Mouse (Mus musculus): ENCODE data around the gene Sgsm1. TPM values are rescaled to one million over a fixed set of nuclear protein-coding genes. Genes with fewer than 3 reads are reported as not detected.

The Sgsm1 gene
- polyA plus RNA-seq, 1 experiment from 2014 or later: 15.7 TPM

DNA sequence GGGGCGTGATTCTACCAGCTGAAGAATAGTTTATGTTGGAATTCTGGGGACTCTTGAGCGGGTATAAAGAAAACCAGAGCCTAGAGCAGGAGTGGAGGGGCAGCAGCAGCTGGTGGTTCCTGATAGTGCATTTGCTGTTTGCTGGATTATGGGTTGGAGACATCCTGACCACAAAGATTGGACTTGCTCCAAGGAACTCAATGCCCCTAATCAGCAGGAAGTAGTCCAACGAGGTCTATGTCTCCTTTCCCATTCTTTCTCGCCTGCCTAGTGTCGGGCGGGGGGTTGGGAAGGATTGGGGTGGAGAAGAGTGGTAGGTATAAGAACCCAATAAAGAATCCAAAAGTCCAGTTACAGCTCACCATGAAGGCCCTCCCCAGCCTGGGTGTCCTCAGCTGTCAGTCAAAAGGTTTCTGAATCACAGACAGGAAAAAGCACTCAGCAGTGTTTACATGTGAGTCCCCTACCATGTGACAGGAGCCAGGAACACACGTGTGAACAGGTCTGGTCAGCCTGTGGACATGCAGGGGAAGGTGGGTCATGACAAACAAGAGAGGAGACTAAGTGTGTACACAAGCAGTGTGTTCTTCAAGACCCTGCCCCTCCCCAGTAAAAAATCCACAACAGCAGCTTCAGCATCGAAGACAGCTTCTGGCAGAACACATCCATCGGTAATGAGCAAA, 103.8 kb downstream of the Sgsm1 start:
- 73% methylated on average over 9 of the region's 9 CpGs for WGBS
- no peak overlapping the region for H3K27ac ChIP-seq (ENCODE audit: low read depth, low read length)
- ATAC-seq (replicated peaks; ENCODE audit: low FRiP score): no peak
- no peak overlapping the region for H3K4me2 ChIP-seq (ENCODE audit: low read depth, low read length, severe bottlenecking)
- no peaks in the 10 kb centered on the region for H3K36me3 ChIP-seq (ENCODE audit: control insufficient read depth, insufficient read depth, low read length)
- H3K27me3 ChIP-seq (ENCODE audit: control insufficient read depth, insufficient read depth, low read length): no peaks in the 10 kb centered on the region
- no peak overlapping the region for H3K9ac ChIP-seq (ENCODE audit: low read length)
- H3K4me3 ChIP-seq (ENCODE audit: low read depth, low read length): no peak overlapping the region
- no peaks in the 10 kb centered on the region for H3K4me1 ChIP-seq (replicated peaks; ENCODE audit: control insufficient read depth, insufficient read depth, low read length)
- DNase-seq (ENCODE audit: low spot score): no peak
- H3K9me3 ChIP-seq (ENCODE audit: control insufficient read depth, low read length): no peaks in the 10 kb centered on the region

DNA sequence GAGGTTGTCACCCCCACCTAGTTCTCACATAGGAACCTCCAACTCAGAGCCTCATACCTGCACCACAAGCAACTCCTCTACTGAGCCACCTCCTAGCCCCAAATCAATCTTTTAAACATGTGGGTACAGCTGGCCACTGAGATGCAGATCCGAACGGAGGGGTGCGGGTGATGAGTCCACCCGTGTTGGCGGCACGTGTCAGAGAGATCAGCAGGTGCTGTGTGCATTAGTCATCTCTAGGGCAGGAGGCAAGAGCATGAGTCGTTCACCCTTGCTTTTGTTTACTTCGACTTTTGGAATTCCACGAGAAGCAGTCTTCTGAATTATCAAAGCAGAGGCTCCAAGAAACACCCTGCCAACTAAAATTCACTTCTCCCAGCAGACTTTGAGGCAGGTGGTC, 106.4 kb downstream of the Sgsm1 start:
- Histone ChIP-seq H3K27ac (ENCODE audit: low read depth, low read length) (no peak overlapping the region), H3K9ac (ENCODE audit: low read length) (no peak overlapping the region), H3K4me3 (ENCODE audit: low read depth, low read length) (no peak overlapping the region), H3K4me1 (replicated peaks; ENCODE audit: control insufficient read depth, insufficient read depth, low read length) (0 out of 2 replicates have a peak, but pooled peaks cover under 1% of the 10 kb centered on the region), H3K27me3 (ENCODE audit: control insufficient read depth, insufficient read depth, low read length) (no peaks in the 10 kb centered on the region), H3K9me3 (ENCODE audit: control insufficient read depth, low read length) (no peaks in the 10 kb centered on the region), H3K4me2 (ENCODE audit: low read depth, low read length, severe bottlenecking) (no peak overlapping the region), H3K36me3 (ENCODE audit: control insufficient read depth, insufficient read depth, low read length) (no peaks in the 10 kb centered on the region)
- 91% methylated on average over 9 of the region's 9 CpGs for WGBS
- DNase-seq (ENCODE audit: low spot score) (no peak), ATAC-seq (replicated peaks; ENCODE audit: low FRiP score) (no peak)

DNA sequence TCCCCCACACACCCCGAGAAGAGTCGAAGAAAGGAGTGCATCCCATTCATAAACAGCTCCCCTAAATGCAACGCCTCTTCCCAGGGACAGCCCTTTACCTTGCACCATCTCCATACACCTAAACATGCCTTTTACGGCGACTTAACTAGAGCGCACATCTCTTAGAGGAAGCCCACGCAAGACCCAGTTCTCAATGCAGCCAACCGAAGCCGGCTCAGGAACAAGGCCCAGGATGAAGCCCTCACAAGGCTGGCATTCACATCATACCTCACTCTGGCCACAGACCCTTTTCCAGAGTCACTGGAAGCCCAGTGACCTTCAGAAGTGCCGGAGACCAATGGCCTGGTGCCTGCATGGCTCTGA, 110.8 kb downstream of the Sgsm1 start:
- H3K9ac ChIP-seq (ENCODE audit: low read length): no peak overlapping the region
- H3K4me1 ChIP-seq (replicated peaks; ENCODE audit: control insufficient read depth, insufficient read depth, low read length): 0 out of 2 replicates have a peak, but pooled peaks cover 1% of the 10 kb centered on the region
- WGBS: 92% methylated on average over 10 of the region's 10 CpGs
- H3K27me3 ChIP-seq (ENCODE audit: control insufficient read depth, insufficient read depth, low read length): no peaks in the 10 kb centered on the region
- H3K9me3 ChIP-seq (ENCODE audit: control insufficient read depth, low read length): no peaks in the 10 kb centered on the region
- no peak overlapping the region for H3K27ac ChIP-seq (ENCODE audit: low read depth, low read length)
- DNase-seq (ENCODE audit: low spot score) (no peak), ATAC-seq (replicated peaks; ENCODE audit: low FRiP score) (no peak)
- H3K4me3 ChIP-seq (ENCODE audit: low read depth, low read length): no peak overlapping the region
- H3K4me2 ChIP-seq (ENCODE audit: low read depth, low read length, severe bottlenecking): no peak overlapping the region
- no peaks in the 10 kb centered on the region for H3K36me3 ChIP-seq (ENCODE audit: control insufficient read depth, insufficient read depth, low read length)

DNA sequence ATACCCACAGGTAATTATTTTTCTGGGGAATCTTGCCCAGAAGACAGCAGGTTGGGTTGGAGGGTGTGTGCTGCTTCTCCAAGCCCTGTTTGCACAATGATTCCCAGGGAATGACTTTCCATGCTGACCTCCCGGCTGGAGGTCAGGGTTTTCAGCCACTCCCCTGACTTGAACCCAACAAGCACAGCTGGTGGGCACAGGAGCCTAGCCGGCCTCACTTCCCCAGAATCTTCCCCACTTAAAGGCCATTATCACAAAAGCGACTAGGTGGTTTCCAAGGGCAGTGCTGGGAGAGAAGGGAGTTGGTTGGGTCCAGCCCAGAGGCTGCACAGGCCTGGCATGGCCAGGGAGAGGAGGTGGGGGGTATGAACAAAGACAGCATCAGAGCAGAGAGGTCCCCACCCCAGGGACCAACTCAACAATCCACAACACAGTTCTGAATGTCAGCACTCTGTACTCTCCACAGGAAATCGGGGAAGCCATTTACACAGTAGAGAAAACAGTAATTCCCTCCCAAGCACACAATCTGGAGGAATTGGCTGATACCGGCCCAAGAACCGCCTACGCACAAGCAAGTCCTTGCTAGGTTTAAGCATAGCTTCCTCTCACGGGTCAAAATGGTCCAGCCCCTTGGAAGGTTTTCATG, 111.3 kb downstream of the Sgsm1 start:
- H3K4me2 ChIP-seq (ENCODE audit: low read depth, low read length, severe bottlenecking): no peak overlapping the region
- ATAC-seq (replicated peaks; ENCODE audit: low FRiP score) (no peak), DNase-seq (ENCODE audit: low spot score) (no peak)
- 55% methylated on average over 8 of the region's 8 CpGs for WGBS
- no peaks in the 10 kb centered on the region for H3K9me3 ChIP-seq (ENCODE audit: control insufficient read depth, low read length)
- no peak overlapping the region for H3K27ac ChIP-seq (ENCODE audit: low read depth, low read length)
- no peaks in the 10 kb centered on the region for H3K36me3 ChIP-seq (ENCODE audit: control insufficient read depth, insufficient read depth, low read length)
- no peak overlapping the region for H3K9ac ChIP-seq (ENCODE audit: low read length)
- 0 out of 2 replicates have a peak, but pooled peaks cover 1% of the 10 kb centered on the region for H3K4me1 ChIP-seq (replicated peaks; ENCODE audit: control insufficient read depth, insufficient read depth, low read length)
- H3K27me3 ChIP-seq (ENCODE audit: control insufficient read depth, insufficient read depth, low read length): no peaks in the 10 kb centered on the region
- no peak overlapping the region for H3K4me3 ChIP-seq (ENCODE audit: low read depth, low read length)

DNA sequence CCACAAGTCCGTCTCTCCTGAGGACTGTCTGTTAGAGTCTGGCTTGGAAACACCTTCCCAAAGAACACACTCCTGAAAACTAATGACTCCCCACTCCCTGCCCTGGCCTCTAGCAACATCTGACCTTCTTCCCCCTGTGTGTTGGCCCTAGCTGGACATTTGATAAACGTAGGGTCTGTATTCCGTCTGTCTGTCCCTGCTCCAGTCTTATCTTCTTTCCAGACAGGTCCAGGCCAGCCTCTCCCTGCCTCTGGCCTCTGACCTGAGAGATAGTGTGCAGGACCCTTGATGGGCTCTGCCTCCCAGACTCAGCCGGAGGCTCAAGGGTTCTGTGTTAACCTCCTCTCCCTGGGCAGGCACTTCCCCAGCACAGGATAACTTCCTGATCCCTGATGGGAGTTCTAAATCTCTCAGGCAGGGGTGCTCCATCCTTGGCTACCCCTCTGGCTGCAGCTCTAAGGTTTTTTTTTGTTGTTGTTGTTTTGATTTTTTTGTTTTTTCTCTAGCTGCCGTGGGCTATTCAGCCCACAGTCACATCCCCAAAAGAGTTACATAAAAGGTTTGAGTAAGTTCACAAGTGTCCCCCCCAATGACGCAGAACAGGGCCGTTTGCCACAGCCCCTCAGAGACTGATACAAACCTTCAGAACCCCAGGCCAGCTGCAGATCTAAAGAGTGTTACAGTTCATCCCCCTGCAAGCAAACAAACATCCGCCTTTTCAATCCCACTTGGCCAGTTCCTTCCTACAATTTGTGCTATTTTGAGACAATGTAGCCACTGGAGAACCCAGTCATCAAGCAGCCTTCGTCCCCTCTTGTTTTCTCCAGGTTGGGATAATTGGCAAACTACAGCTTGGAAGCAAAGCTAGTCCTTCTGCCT, 113.4 kb downstream of the Sgsm1 start:
- Histone ChIP-seq H3K27ac (ENCODE audit: low read depth, low read length) (no peak overlapping the region), H3K36me3 (ENCODE audit: control insufficient read depth, insufficient read depth, low read length) (no peaks in the 10 kb centered on the region), H3K4me2 (ENCODE audit: low read depth, low read length, severe bottlenecking) (no peak overlapping the region), H3K27me3 (ENCODE audit: control insufficient read depth, insufficient read depth, low read length) (no peaks in the 10 kb centered on the region), H3K9ac (ENCODE audit: low read length) (no peak overlapping the region), H3K4me1 (replicated peaks; ENCODE audit: control insufficient read depth, insufficient read depth, low read length) (0 out of 2 replicates have a peak, but pooled peaks cover 1% of the 10 kb centered on the region), H3K4me3 (ENCODE audit: low read depth, low read length) (no peak overlapping the region), H3K9me3 (ENCODE audit: control insufficient read depth, low read length) (no peaks in the 10 kb centered on the region)
- 76% methylated on average over 9 of the region's 9 CpGs for WGBS
- ATAC-seq (replicated peaks; ENCODE audit: low FRiP score) (no peak), DNase-seq (ENCODE audit: low spot score) (no peak)

DNA sequence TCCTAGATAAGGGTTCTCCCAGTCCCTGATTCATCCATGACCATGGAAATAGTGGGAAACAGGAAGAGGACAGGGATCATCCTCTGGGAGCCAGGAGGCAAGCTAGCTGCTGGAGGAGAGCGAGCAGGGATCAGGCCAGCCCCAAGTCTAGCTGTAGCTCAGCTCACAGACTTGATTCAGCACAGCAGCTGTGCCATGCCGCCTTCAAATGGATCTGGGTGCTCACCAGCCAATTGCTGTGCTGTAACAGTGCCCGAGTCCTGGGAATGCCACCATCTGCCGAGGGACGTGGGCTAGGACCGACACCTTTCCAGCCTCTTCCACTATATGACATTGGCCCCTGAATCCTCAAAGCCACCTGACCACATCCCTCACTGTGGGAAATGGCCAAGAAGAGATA, 114.7 kb downstream of the Sgsm1 start:
- no peaks in the 10 kb centered on the region for H3K36me3 ChIP-seq (ENCODE audit: control insufficient read depth, insufficient read depth, low read length)
- 90% methylated on average over 6 of the region's 6 CpGs for WGBS
- H3K4me2 ChIP-seq (ENCODE audit: low read depth, low read length, severe bottlenecking): no peak overlapping the region
- DNase-seq (ENCODE audit: low spot score) (no peak), ATAC-seq (replicated peaks; ENCODE audit: low FRiP score) (no peak)
- no peaks in the 10 kb centered on the region for H3K27me3 ChIP-seq (ENCODE audit: control insufficient read depth, insufficient read depth, low read length)
- H3K4me1 ChIP-seq (replicated peaks; ENCODE audit: control insufficient read depth, insufficient read depth, low read length): 0 out of 2 replicates have a peak, but pooled peaks cover 1% of the 10 kb centered on the region
- no peak overlapping the region for H3K27ac ChIP-seq (ENCODE audit: low read depth, low read length)
- H3K4me3 ChIP-seq (ENCODE audit: low read depth, low read length): no peak overlapping the region
- no peak overlapping the region for H3K9ac ChIP-seq (ENCODE audit: low read length)
- H3K9me3 ChIP-seq (ENCODE audit: control insufficient read depth, low read length): no peaks in the 10 kb centered on the region

DNA sequence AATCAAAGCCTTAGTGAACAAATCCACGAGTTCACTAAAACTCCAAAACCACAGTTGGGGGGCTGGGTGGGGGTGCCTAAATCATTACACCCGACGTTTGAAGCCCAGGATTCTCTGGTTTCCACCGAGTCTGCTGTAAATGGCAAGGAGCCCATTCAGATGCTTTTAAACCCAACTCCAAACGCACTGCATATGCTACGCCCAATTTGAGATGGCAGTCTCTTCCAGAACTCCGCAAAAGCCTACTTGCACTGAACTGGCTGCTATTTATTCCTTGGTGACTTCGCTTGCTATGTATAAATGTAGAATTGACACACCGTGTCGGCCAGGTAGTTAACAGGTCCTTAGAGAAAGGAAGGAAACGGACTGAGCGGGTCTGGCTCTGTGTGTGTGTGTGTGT, 115.1 kb downstream of the Sgsm1 start:
- DNase-seq (ENCODE audit: low spot score) (no peak), ATAC-seq (replicated peaks; ENCODE audit: low FRiP score) (no peak)
- no peaks in the 10 kb centered on the region for H3K36me3 ChIP-seq (ENCODE audit: control insufficient read depth, insufficient read depth, low read length)
- H3K9ac ChIP-seq (ENCODE audit: low read length): no peak overlapping the region
- H3K4me2 ChIP-seq (ENCODE audit: low read depth, low read length, severe bottlenecking): no peak overlapping the region
- no peaks in the 10 kb centered on the region for H3K9me3 ChIP-seq (ENCODE audit: control insufficient read depth, low read length)
- WGBS: 92% methylated on average over 12 of the region's 12 CpGs
- 0 out of 2 replicates have a peak, but pooled peaks cover 1% of the 10 kb centered on the region for H3K4me1 ChIP-seq (replicated peaks; ENCODE audit: control insufficient read depth, insufficient read depth, low read length)
- H3K4me3 ChIP-seq (ENCODE audit: low read depth, low read length): no peak overlapping the region
- no peak overlapping the region for H3K27ac ChIP-seq (ENCODE audit: low read depth, low read length)
- no peaks in the 10 kb centered on the region for H3K27me3 ChIP-seq (ENCODE audit: control insufficient read depth, insufficient read depth, low read length)

DNA sequence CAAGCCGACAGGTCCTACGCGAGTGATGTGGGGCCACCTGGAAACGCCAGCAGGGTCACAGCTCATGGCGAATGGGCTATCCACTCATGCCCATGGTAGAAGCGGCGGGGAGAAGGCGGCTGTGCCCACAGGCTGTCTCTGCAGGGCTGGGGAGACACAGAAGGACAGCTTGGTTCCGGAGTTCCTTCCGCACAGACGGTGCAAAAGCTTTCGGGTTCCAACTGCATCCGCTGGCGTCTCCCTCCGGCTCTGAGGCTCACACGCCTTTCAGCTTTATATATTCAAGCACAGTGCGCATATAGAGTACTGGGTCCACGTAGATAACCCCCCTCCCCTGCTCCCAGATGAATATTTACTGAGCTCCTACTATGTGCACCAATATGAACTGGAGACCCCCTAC, 116.8 kb downstream of the Sgsm1 start:
- no peak overlapping the region for H3K4me3 ChIP-seq (ENCODE audit: low read depth, low read length)
- no peaks in the 10 kb centered on the region for H3K27me3 ChIP-seq (ENCODE audit: control insufficient read depth, insufficient read depth, low read length)
- H3K4me2 ChIP-seq (ENCODE audit: low read depth, low read length, severe bottlenecking): no peak overlapping the region
- no peak overlapping the region for H3K27ac ChIP-seq (ENCODE audit: low read depth, low read length)
- no peaks in the 10 kb centered on the region for H3K4me1 ChIP-seq (replicated peaks; ENCODE audit: control insufficient read depth, insufficient read depth, low read length)
- no peaks in the 10 kb centered on the region for H3K36me3 ChIP-seq (ENCODE audit: control insufficient read depth, insufficient read depth, low read length)
- no peak overlapping the region for H3K9ac ChIP-seq (ENCODE audit: low read length)
- no peak for DNase-seq (ENCODE audit: low spot score)
- ATAC-seq (replicated peaks; ENCODE audit: low FRiP score): no peak
- no peaks in the 10 kb centered on the region for H3K9me3 ChIP-seq (ENCODE audit: control insufficient read depth, low read length)
- WGBS: 96% methylated on average over 18 of the region's 18 CpGs

All from forebrain, embryonic 11.5 days (tissue).